Mouse (Mus musculus) testis, adult 2 months (tissue): ENCODE data around the gene Lcn8. TPM values are rescaled to one million over a fixed set of nuclear protein-coding genes. Genes with fewer than 3 reads are reported as not detected.
A peak's percentile ranks its signal among the peaks of the same experiment; 100 is the strongest.

Source experiments
- H3K27ac ChIP-seq: fragments of 200-500 bp; 2 replicates; pipeline ENCODE4 v1.5.1; 2012; ENCODE audit warnings: low read depth, low read length; ENCODE audit not compliant: control insufficient read depth, insufficient read depth
- H3K27me3 ChIP-seq: fragments of 200-500 bp; 2 replicates; pipeline ENCODE4 v1.6.1; 2012; ENCODE audit warnings: mild to moderate bottlenecking, low read length, moderate library complexity; ENCODE audit not compliant: control insufficient read depth, insufficient read depth
- H3K36me3 ChIP-seq: fragments of 200-500 bp; 2 replicates; pipeline ENCODE4 v1.6.1; 2012; ENCODE audit warnings: mild to moderate bottlenecking, low read length; ENCODE audit not compliant: control insufficient read depth, insufficient read depth
- H3K4me1 ChIP-seq: fragments of 200-500 bp; 2 replicates; pipeline ENCODE4 v1.6.1; 2012; ENCODE audit warnings: low read length; ENCODE audit not compliant: control insufficient read depth, insufficient read depth
- H3K4me3 ChIP-seq: fragments of 200-500 bp; 2 replicates; pipeline ENCODE4 v1.5.1; 2012; ENCODE audit warnings: low read depth, mild to moderate bottlenecking, low read length, moderate library complexity, mixed read lengths; ENCODE audit not compliant: control insufficient read depth
- CTCF ChIP-seq: fragments of 200-500 bp; IDR thresholded peaks from 2 replicates; pipeline ENCODE4 v1.5.1; 2012; ENCODE audit warnings: low read depth, mild to moderate bottlenecking, inconsistent platforms, low read length, moderate library complexity; ENCODE audit not compliant: control insufficient read depth, insufficient read depth, insufficient replicate concordance
- POLR2A ChIP-seq: fragments of 200-500 bp; IDR thresholded peaks from 2 replicates; pipeline ENCODE4 v1.6.1; 2012; ENCODE audit warnings: low read depth, mild to moderate bottlenecking, inconsistent platforms, low read length, moderate library complexity; ENCODE audit not compliant: control insufficient read depth
- polyA plus RNA-seq: library from polyadenylated mRNA; depleted of rRNA; stranded (reverse); fragments of >200 nt; gene quantifications from 2 replicates; pipeline ENCODE4 v1.2.3, GENCODE M21; 2012; rRNA removed

Gene Lcn8
- not detected in 2 replicates for polyA plus RNA-seq

DNA sequence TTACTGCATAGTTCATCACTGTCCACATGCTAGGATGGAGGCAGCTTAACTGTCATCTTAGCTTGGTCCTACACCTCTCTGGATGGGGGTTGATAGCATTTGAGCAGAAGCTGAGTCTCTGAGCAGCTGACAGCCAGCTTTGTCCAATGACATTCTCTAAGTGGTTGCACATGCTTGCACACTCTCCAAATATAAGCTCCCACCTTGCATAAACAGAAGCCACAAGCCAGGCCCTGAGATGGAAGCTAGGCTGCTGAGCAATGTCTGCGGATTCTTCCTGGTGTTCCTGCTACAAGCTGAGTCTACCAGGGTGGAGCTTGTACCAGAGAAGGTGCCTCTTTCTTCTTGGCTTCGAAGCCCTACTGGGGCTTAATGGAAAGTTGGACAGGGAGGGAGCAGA is at the start of gene Lcn8:
Lcn8 (plus strand) TSS at position 219 of the 400 bp plus-strand sequence.
- H3K27ac ChIP-seq, result no peak within 1 kb of the TSS
- H3K27me3 ChIP-seq, result no peaks in the 10 kb centered on the region
- H3K4me3 ChIP-seq, result no peak within 1 kb of the TSS
- H3K36me3 ChIP-seq, result no peaks in the 10 kb centered on the region
- H3K4me1 ChIP-seq, result no peaks in the 10 kb centered on the region
- TF ChIP-seq CTCF (no peak), POLR2A (no peak)

DNA sequence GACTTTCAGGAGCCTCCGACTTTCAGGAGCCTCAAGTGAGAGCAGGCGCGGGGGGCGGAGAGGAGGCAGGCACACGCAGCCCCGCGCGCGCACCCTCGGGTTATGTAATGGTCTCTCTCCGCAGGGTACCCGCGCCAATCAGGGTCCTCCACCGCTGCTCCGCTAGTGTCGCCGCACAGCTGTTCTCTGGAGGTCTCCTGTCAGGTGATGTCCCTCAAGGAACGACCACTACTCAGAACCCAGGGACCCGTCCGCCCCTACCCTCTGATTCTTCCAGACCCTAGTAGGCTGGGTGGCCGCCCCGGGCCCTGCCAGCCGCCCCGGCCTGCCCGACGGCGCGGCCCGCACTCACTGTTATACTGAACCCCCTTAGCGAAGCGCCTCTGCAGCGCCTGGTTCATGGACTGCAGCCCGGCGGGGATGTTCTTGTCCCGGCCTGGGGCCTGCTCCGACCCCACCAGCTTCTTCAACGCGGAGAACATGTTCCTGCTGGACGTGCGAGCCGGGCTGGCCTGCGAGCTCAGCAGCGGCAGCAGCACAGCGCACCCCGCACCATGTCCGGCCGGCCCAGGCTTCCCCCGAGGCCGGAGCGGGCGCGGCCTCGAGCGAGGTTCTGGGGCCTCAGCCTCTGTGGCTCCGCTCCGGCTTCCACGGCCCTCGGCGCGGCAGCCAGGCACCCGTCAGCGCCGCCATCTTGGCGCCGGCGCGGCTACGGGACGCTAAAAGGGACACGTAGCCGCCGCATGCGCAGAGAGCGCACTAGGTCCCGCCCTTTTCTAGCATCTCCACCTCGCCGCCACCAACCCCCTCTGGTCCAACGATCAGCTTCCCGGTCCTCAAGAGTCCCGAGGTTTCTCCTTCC is 44.9 kb upstream of the Lcn8 start, which contains the start of gene Rabl6:
Rabl6 (minus strand) TSS at position 761 of the 862 bp plus-strand sequence.
- TF ChIP-seq POLR2A (peak; percentile 97), CTCF (no peak)
- Histone ChIP-seq H3K4me1 (no peaks in the 10 kb centered on the region; the same call in none of the 2 replicates), H3K4me3 (peak within 1 kb of the TSS; percentile 96), H3K27ac (peak within 1 kb of the TSS; percentile 93), H3K36me3 (no peaks in the 10 kb centered on the region; the same call in 1 of the 2 replicates), H3K27me3 (no peaks in the 10 kb centered on the region)

DNA sequence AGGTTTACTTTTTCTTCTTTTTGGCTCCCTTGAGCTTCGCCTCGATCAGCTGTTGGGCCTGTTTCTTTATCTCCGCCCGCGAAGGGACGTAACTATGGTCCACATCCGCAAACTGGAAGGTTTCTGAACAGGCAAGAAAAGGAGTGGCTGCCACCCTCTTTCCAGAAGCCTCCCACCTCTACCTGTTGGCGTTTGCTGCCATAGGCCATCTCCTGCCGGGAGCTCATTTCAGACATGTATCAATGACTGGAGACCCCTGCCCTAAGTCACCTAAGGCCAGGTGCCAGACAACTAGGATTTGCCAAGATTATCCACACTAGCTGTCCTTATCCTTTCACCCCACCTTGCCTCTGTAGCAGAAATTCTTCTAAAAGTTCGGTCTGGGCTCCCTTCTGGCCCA is 44.2 kb upstream of the Lcn8 start:
- H3K4me3 ChIP-seq, result peak overlapping the region; percentile 96
- no peaks in the 10 kb centered on the region; the same call in 1 of the 2 replicates for H3K36me3 ChIP-seq
- no peaks in the 10 kb centered on the region for H3K27me3 ChIP-seq
- TF ChIP-seq CTCF (no peak), POLR2A (no peak)
- no peaks in the 10 kb centered on the region; the same call in none of the 2 replicates for H3K4me1 ChIP-seq
- peak overlapping the region; percentile 93 for H3K27ac ChIP-seq

DNA sequence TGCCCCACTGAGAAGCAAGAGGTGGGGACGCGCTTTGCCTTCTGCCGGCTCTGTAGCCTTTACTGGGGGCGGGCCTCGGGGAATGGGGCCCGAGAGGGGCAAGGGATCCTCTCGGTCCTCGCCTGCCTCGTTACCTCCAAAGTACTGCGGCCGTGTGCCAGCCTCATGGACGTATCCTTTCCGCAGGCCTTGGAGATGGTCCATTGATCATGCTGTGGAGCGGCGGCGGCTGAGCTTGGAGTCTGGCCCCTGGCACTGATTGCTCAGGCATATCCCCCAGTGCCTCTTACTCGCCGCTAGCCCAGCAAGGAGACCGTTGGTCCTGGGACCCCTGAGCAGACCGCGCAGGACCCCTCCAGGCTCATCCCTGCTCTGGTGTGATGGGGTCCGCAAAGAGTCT is 36.5 kb upstream of the Lcn8 start:
- TF ChIP-seq CTCF (no peak), POLR2A (no peak)
- H3K4me1 ChIP-seq, result peaks cover 12% of the 10 kb centered on the region
- H3K27me3 ChIP-seq, result no peaks in the 10 kb centered on the region
- H3K4me3 ChIP-seq, result peak overlapping the region; percentile 82
- no peaks in the 10 kb centered on the region; the same call in 1 of the 2 replicates for H3K36me3 ChIP-seq
- H3K27ac ChIP-seq, result no peak overlapping the region; the same call in 1 of the 2 replicates

DNA sequence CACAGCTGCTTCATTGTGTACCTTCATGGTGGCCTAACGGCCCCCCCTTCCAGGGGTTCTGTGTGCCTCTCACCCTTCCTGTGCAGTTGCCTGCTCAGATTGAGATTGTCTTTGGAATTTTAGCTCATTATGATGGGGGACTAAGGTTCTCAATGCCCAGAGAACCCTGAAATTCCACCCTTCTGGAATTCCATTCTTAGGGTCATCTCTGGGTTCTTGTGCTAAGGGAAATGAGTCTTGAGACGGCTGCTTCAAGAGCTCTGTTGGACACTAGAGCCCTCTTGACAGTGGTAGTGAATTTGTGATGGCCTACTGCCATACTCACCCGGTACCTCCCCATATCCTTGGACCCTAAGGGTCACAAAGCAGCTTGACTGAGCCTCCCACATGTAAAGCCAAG is 35.3 kb upstream of the Lcn8 start, which contains the start of gene Ccdc183:
Ccdc183 (minus strand) TSS at position 101 of the 400 bp plus-strand sequence.
- Histone ChIP-seq H3K27ac (peak within 1 kb of the TSS; percentile 5; the same call in 1 of the 2 replicates), H3K36me3 (no peaks in the 10 kb centered on the region), H3K4me3 (peak within 1 kb of the TSS; percentile 87), H3K27me3 (no peaks in the 10 kb centered on the region), H3K4me1 (peaks cover 18% of the 10 kb centered on the region)
- TF ChIP-seq POLR2A, result 0 out of 2 replicates have a peak, but pooled peaks have one; percentile 21
- no peak for TF ChIP-seq CTCF

DNA sequence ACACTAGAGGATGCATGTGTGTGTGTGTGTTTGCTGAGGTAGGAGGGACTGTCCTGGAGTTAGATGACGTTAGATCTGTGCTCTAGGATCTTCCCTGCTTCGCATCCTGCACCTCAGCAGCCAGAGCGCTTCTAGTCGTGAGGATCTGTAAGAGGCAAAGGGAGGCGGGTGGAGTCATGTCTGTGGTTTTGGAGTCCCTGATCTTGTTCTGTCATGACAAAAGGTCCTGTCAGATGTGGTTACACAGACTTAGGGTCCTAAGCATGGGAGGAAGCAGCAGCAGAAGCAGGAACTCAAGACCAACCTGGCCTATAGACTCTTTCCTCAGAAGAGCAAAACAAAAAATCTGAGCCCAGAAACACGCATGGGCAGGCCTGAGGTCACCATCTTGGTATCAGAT is 32.5 kb upstream of the Lcn8 start:
- no peaks in the 10 kb centered on the region for H3K27me3 ChIP-seq
- no peak for TF ChIP-seq CTCF
- no peak for TF ChIP-seq POLR2A
- peak overlapping the region; percentile 87 for H3K4me3 ChIP-seq
- H3K36me3 ChIP-seq, result no peaks in the 10 kb centered on the region
- peaks cover 18% of the 10 kb centered on the region for H3K4me1 ChIP-seq
- no peak overlapping the region for H3K27ac ChIP-seq

DNA sequence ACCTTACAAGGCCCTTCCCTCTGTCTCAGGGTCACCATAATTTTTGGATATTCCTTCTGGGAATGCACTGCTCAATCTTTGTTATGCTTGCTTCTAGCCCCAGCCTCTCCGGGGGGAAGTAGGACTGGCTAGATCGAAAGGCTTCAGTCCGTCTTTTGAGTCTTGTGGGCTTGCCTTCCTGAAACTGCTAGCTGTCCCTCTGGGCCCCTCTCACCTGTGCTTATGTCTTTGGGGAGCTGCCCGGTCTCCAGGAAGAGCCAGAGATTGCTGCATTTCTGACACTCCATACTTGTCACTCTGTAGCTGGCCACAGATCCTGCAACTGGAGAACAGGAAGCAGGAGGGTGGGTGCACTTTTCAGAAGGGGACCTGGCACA is 32.1 kb upstream of the Lcn8 start:
- no peak overlapping the region for H3K27ac ChIP-seq
- H3K4me3 ChIP-seq, result peak overlapping the region; percentile 87
- H3K27me3 ChIP-seq, result no peaks in the 10 kb centered on the region

More for the DNA sequence above, 32.1 kb upstream of the Lcn8 start:
- Histone ChIP-seq H3K4me1 (peaks cover 16% of the 10 kb centered on the region), H3K36me3 (no peaks in the 10 kb centered on the region)
- TF ChIP-seq CTCF, result no peak
- no peak for TF ChIP-seq POLR2A
